Mouse (Mus musculus): ENCODE data around the gene Epha1.

The Epha1 gene

GRCm38 (mm10) chr6:42324482-42325267 lies 48.4 kb downstream of the Epha1 start, which contains the start of gene Fam131b:
Gene Fam131b, minus strand, starts transcription at chr6:42324643.
- peak in 1 of 2 experiments; percentile 17 for DNase-seq (ENCODE audit: low spot score in 2 of 2)

GRCm38 (mm10) chr6:42324067-42324481 lies 49.0 kb downstream of the Epha1 start:
- peak in 1 of 2 experiments; percentile 13 for DNase-seq (ENCODE audit: low spot score in 2 of 2)

- DNase-seq (ENCODE audit: low spot score in 2 of 2) = no peak
Measured at GRCm38 (mm10) chr6:42323371-42324066, 49.5 kb downstream of the Epha1 start.

- DNase-seq (ENCODE audit: low spot score in 2 of 2) = no peak
Measured at GRCm38 (mm10) chr6:42318293-42318692, 54.8 kb downstream of the Epha1 start.

GRCm38 (mm10) chr6:42310427-42311053 lies 62.5 kb downstream of the Epha1 start:
- no peak for DNase-seq (ENCODE audit: low spot score in 2 of 2)

GRCm38 (mm10) chr6:42309816-42310378 lies 63.2 kb downstream of the Epha1 start:
- DNase-seq (ENCODE audit: low spot score in 2 of 2) = no peak

All from urinary bladder, adult 18-20 months (tissue).